Mouse (Mus musculus) hindbrain, embryonic 14.5 days (tissue): ENCODE measurements around the gene Trim28. TPM values are rescaled to one million over a fixed set of nuclear protein-coding genes. Genes with fewer than 3 reads are reported as not detected.

Experiments
- ATAC-seq: fragments of 200-750 bp; cut with Nextera tagmentation; 2 replicates; pipeline ENCODE4 v1.8.0; 2017; ENCODE audit warnings: moderate number of reproducible peaks, mild to moderate bottlenecking, moderate TSS enrichment, moderate library complexity; ENCODE audit not compliant: low FRiP score
- DNase-seq: peaks from one replicate; pipeline ENCODE4 v3.0.0-alpha.2; 2015; ENCODE audit warnings: low spot score
- H3K27ac ChIP-seq: fragments of 300-500 bp; sonication (generic); 2 replicates; pipeline ENCODE4 v1.5.1; 2014; ENCODE audit warnings: mild to moderate bottlenecking, moderate library complexity
- H3K27me3 ChIP-seq: fragments of 300-500 bp; sonication (generic); 2 replicates; pipeline ENCODE4 v1.6.1; 2014; ENCODE audit warnings: mild to moderate bottlenecking, low read length, mixed read lengths; ENCODE audit not compliant: control insufficient read depth, insufficient read depth
- H3K36me3 ChIP-seq: fragments of 300-500 bp; sonication (generic); replicated peaks from 2 replicates; pipeline ENCODE4 v1.6.1; 2014; ENCODE audit not compliant: control insufficient read depth, insufficient read depth
- H3K4me1 ChIP-seq: fragments of 300-500 bp; sonication (generic); replicated peaks from 2 replicates; pipeline ENCODE4 v1.6.1; 2014; ENCODE audit warnings: antibody characterized with exemption, low read length, mixed read lengths; ENCODE audit not compliant: control insufficient read depth, insufficient read depth
- H3K4me2 ChIP-seq: fragments of 300-500 bp; sonication (generic); replicated peaks from 2 replicates; pipeline ENCODE4 v1.6.1; 2014; ENCODE audit warnings: mild to moderate bottlenecking, moderate library complexity
- H3K4me3 ChIP-seq: fragments of 300-500 bp; sonication (generic); replicated peaks from 2 replicates; pipeline ENCODE4 v1.5.1; 2014; ENCODE audit warnings: mild to moderate bottlenecking, low read length
- H3K9ac ChIP-seq: fragments of 300-500 bp; sonication (generic); 2 replicates; pipeline ENCODE4 v1.6.1; 2014
- H3K9me3 ChIP-seq: fragments of 300-500 bp; sonication (generic); 2 replicates; pipeline ENCODE4 v1.6.1; 2016; ENCODE audit warnings: low read length; ENCODE audit not compliant: control insufficient read depth
- WGBS: fragments of 180-500 bp; shearing (Covaris S2); extraction: QIAGEN DNeasy Blood & Tissue Kit; methylation state at CpG from one replicate; pipeline ENCODE4 v1.1.7; 2014; 5-methylcytosine and 5-hydroxymethylcytosine counted together
- polyA plus RNA-seq: library from polyadenylated mRNA; unstranded; fragments of >200 nt; fragmentation: Nextera tagmentation; extraction: Ambion mirVana; gene quantifications from 2 replicates; pipeline ENCODE4 v1.2.1, GENCODE M21; 2014

The Trim28 gene
- polyA plus RNA-seq, 1 experiment from 2014 or later: 271 TPM

DNA sequence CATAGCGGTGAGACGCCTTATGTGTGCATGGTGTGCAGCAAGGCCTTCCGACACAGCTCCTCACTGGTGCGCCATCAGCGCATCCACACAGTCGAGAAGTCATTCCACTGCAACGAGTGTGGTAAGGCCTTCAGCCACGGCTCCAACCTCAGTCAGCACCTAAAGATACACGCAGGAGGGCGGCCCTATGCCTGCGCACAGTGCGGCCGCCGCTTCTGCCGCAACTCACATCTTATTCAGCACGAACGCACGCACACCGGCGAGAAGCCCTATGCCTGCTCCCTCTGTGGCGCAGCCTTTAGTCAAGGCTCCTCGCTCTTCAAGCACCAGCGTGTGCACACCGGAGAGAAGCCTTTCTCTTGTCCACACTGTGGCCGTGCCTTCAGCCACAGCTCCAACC is 28.0 kb upstream of the Trim28 start:
- no peaks in the 10 kb centered on the region for H3K9me3 ChIP-seq
- DNase-seq (no peak), ATAC-seq (no peak)
- peaks cover 15% of the 10 kb centered on the region for H3K4me1 ChIP-seq
- peaks cover 50% of the 10 kb centered on the region for H3K36me3 ChIP-seq
- no peak overlapping the region for H3K9ac ChIP-seq
- no peak overlapping the region for H3K4me3 ChIP-seq
- H3K27me3 ChIP-seq: no peaks in the 10 kb centered on the region
- WGBS: 95% methylated on average over 25 of the region's 25 CpGs
- no peak overlapping the region for H3K4me2 ChIP-seq
- no peak overlapping the region for H3K27ac ChIP-seq

DNA sequence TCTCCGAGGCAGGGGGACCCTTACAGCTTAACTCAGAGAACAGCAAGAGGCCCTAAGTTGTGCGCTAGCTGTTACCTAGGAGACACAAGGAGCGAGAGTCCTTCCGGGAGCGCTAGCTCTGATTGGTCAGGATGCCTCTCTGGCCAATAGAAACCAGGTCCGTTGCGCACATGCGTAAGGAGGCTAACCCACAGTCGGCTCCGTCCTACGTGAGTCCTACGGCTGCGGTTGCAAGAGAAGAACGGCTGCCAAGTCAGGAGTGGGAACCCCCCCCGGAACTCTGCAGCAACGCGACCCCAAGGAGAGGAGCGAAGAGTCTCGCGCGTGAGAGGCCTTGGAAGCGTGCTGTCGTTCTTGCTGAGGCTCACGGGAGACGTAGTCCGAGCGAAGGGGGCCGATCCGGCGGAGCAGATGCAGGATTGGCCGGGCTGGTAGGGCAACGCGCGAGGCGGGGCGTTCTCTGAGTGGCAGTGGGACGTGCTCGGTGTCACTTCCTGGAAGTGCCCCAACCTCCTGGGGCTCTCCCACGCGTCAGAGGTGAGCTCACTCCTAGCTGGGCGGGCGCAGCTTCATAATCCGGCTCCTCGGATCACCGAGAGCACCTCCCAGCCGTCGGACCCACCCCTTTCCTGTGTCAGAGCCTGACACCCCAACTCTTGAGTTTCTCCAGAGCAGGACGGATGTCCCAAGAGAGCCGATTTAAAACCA is 21.1 kb upstream of the Trim28 start, which contains the start of gene Zfp446:
Gene Zfp446, plus strand, starts transcription at position 167 of the 708 bp plus-strand sequence.
- Histone ChIP-seq H3K27ac (peak within 1 kb of the TSS; percentile 92), H3K36me3 (peaks cover 11% of the 10 kb centered on the region), H3K27me3 (no peaks in the 10 kb centered on the region), H3K4me3 (peak within 1 kb of the TSS; percentile 48), H3K9ac (peak within 1 kb of the TSS; percentile 70), H3K4me1 (peaks cover 14% of the 10 kb centered on the region), H3K9me3 (no peaks in the 10 kb centered on the region), H3K4me2 (peak within 1 kb of the TSS; percentile 85)
- WGBS: under 1% methylated on average over 49 of the region's 49 CpGs
- DNase-seq (peak; percentile 97), ATAC-seq (peak; percentile 99)

DNA sequence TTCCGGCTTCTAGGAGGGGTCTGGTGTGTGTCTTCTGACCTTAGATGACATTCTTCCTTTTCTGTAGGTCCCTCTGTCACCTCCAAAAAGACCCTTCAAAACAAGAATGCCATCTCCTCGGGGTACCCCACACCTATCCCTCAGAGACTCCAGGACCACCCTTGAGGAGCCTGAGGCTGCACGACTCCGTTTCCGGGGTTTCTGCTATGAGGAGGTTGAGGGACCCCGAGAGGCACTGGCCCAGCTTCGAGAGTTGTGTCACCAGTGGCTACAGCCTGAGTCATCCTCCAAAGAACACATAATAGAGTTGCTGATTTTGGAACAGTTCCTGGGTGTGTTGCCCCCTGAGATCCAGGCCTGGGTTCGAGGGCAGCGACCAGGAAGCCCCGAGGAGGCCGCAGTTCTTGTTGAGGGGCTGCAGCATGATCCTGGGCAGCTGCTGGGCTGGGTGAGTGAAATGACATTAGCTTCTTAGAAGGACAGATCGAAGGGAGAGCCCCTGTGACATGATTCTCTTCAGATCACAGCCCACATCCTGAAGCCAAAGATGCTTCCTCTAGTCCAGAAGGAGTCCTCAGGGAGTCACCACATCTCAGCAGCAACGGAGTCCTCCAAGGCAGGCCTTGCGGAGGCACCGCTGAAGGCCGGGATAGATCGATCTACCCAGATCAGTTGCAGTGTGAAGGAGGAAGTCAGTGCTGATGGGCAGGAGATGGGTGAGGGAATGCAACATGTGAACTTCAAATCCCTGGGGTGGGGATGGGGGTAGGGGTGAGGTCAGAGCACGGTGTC is 19.8 kb upstream of the Trim28 start:
- peaks cover 14% of the 10 kb centered on the region for H3K4me1 ChIP-seq
- H3K9ac ChIP-seq: peak overlapping the region; percentile 70
- WGBS: 85% methylated on average over 18 of the region's 18 CpGs
- peak overlapping the region; percentile 92; the same call in 1 of the 2 replicates for H3K27ac ChIP-seq
- peak overlapping the region; percentile 85 for H3K4me2 ChIP-seq
- H3K36me3 ChIP-seq: 0 out of 2 replicates have a peak, but pooled peaks cover 6% of the 10 kb centered on the region
- H3K9me3 ChIP-seq: no peaks in the 10 kb centered on the region
- ATAC-seq: no peak
- H3K4me3 ChIP-seq: no peak overlapping the region; the same call in 1 of the 2 replicates
- DNase-seq: no peak
- H3K27me3 ChIP-seq: no peaks in the 10 kb centered on the region

GRCm38 (mm10) chr7:12979776-12980175 is 19.1 kb upstream of the Trim28 start:
- WGBS: 80% methylated on average over 6 of the region's 6 CpGs
- H3K9ac ChIP-seq: no peak overlapping the region
- no peak for ATAC-seq

GRCm38 (mm10) chr7:12980291-12980690 is 18.6 kb upstream of the Trim28 start:
- no peak overlapping the region for H3K4me2 ChIP-seq
- 94% methylated on average over 7 of the region's 7 CpGs for WGBS
- no peak for ATAC-seq
- no peak overlapping the region for H3K9ac ChIP-seq
- no peak overlapping the region for H3K27ac ChIP-seq
- no peak for DNase-seq
- peaks cover 14% of the 10 kb centered on the region for H3K4me1 ChIP-seq
- H3K4me3 ChIP-seq: no peak overlapping the region
- H3K36me3 ChIP-seq: 0 out of 2 replicates have a peak, but pooled peaks cover 6% of the 10 kb centered on the region
- no peaks in the 10 kb centered on the region for H3K9me3 ChIP-seq
- H3K27me3 ChIP-seq: no peaks in the 10 kb centered on the region

More at GRCm38 (mm10) chr7:12979776-12980175, 19.1 kb upstream of the Trim28 start:
- Histone ChIP-seq H3K4me2 (no peak overlapping the region), H3K27ac (no peak overlapping the region), H3K27me3 (no peaks in the 10 kb centered on the region), H3K36me3 (0 out of 2 replicates have a peak, but pooled peaks cover 6% of the 10 kb centered on the region), H3K4me1 (peaks cover 14% of the 10 kb centered on the region), H3K9me3 (no peaks in the 10 kb centered on the region), H3K4me3 (no peak overlapping the region)
- no peak for DNase-seq

DNA sequence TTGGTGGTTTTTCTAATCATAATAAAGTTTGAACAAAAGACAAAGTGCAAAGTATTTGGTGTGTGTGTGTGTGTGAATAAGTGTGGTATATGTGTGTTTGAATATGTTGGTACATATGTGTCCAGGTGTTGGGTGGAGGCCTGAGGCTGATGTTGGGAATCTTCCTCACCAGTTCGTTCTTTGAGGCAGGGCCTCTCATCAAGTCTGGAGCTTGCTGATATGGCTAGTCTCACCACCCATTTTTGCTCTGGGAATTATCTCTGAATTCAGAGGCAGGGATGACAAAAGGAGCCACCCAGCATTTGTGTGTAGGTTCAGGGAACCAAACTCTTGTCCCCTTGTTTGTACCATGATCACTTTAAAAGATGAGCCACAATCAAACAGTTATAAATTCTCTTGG is 13.2 kb upstream of the Trim28 start:
- Histone ChIP-seq H3K4me2 (no peak overlapping the region), H3K4me1 (no peaks in the 10 kb centered on the region), H3K36me3 (0 out of 2 replicates have a peak, but pooled peaks cover 6% of the 10 kb centered on the region), H3K4me3 (no peak overlapping the region), H3K27me3 (no peaks in the 10 kb centered on the region), H3K9ac (no peak overlapping the region), H3K27ac (no peak overlapping the region), H3K9me3 (no peaks in the 10 kb centered on the region)
- 94% methylated on average over 1 of the region's 1 CpGs for WGBS
- no peak for ATAC-seq
- no peak for DNase-seq

GRCm38 (mm10) chr7:12986906-12987305 is 12.0 kb upstream of the Trim28 start:
- 88% methylated on average over 8 of the region's 8 CpGs for WGBS
- Histone ChIP-seq H3K4me3 (no peak overlapping the region), H3K9me3 (no peaks in the 10 kb centered on the region), H3K4me1 (no peaks in the 10 kb centered on the region), H3K27me3 (no peaks in the 10 kb centered on the region), H3K36me3 (0 out of 2 replicates have a peak, but pooled peaks cover 6% of the 10 kb centered on the region), H3K4me2 (no peak overlapping the region), H3K27ac (no peak overlapping the region), H3K9ac (no peak overlapping the region)
- DNase-seq (no peak), ATAC-seq (no peak)

DNA sequence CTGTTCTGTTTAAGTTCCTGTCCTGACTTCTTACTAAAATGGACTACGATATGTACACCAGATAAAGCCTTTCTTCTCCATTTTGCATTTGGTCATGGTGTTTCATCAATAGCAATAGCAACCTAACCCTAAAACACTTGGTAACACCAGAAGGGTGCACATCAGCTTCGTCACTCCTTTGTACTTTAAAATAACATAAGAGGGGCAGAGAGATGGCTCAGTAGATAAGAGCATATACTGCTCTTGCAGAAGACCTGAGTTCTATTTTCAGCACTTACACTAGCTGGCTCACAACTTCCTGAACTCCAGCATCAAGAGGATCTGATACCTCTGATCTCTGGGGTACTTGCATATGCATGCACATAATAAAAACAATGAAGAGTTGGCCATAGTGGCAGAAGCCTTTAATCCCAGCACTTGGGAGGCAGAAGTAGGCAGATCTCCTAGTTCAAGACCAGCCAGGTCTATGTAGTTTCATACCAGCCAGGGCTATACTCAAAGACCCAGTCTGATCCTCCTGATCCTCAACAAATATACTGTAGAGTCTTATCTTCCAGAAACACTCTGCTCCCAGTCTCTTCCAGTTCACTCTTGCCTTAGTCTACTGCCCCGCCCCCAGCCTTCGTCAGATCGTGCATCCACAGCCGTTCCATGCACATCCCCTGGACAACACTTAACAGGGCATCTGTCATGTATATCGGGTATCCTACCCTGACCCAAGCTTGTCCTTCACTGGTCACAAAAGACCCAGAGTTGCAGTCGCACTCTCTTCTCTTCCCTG is 11.3 kb upstream of the Trim28 start:
- Histone ChIP-seq H3K36me3 (0 out of 2 replicates have a peak, but pooled peaks cover 5% of the 10 kb centered on the region), H3K4me1 (no peaks in the 10 kb centered on the region), H3K9ac (no peak overlapping the region), H3K27ac (no peak overlapping the region), H3K4me2 (no peak overlapping the region), H3K4me3 (no peak overlapping the region), H3K27me3 (no peaks in the 10 kb centered on the region), H3K9me3 (no peaks in the 10 kb centered on the region)
- ATAC-seq (no peak), DNase-seq (no peak)
- 86% methylated on average over 8 of the region's 8 CpGs for WGBS

DNA sequence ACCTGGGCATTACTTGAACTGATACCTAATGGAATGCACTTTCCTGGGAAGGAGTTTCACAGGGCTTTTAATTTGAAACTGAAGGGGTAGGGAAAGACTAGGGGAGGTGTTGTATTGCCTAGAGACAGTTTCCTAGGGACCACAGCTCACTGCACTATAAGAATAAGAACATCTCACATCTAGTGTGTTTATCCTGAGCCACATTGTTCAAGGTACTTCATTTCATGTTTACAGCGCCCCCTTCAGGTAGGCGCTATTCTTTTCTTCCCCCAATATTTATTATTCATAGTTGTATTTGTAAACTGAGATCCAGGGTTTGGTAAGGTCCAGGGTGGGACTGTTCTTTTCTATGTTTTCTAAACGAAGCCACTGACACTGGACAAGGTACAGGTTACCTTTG is 6.7 kb upstream of the Trim28 start:
- no peaks in the 10 kb centered on the region for H3K9me3 ChIP-seq
- H3K4me2 ChIP-seq: no peak overlapping the region
- H3K9ac ChIP-seq: no peak overlapping the region
- H3K36me3 ChIP-seq: no peaks in the 10 kb centered on the region
- no peak overlapping the region for H3K4me3 ChIP-seq
- no peak overlapping the region for H3K27ac ChIP-seq
- ATAC-seq (no peak), DNase-seq (no peak)
- WGBS: 6% methylated on average over 3 of the region's 3 CpGs
- no peaks in the 10 kb centered on the region for H3K4me1 ChIP-seq
- H3K27me3 ChIP-seq: no peaks in the 10 kb centered on the region
